Mouse (Mus musculus) layer of hippocampus, adult 6 months (tissue): ENCODE data around the gene Btbd35f9. TPM values are rescaled to one million over a fixed set of nuclear protein-coding genes. Genes with fewer than 3 reads are reported as not detected.

Source experiments
- long read RNA-seq, 2 experiments: library from polyadenylated mRNA; unstranded; transcript quantifications; one replicate each; pipeline ENCODE4 v2.0.0; 2019 to 2020
- polyA plus RNA-seq: library from polyadenylated mRNA; unstranded; fragments of <200 nt; fragmentation: Nextera tagmentation; gene quantifications from 2 replicates; pipeline ENCODE4 v1.2.3, GENCODE M21; 2021

The Btbd35f9 gene
- polyA plus RNA-seq = not detected in 2 replicates
- long read RNA-seq, experiment 1 = 0 reads
- long read RNA-seq, experiment 2 = 0 reads

DNA sequence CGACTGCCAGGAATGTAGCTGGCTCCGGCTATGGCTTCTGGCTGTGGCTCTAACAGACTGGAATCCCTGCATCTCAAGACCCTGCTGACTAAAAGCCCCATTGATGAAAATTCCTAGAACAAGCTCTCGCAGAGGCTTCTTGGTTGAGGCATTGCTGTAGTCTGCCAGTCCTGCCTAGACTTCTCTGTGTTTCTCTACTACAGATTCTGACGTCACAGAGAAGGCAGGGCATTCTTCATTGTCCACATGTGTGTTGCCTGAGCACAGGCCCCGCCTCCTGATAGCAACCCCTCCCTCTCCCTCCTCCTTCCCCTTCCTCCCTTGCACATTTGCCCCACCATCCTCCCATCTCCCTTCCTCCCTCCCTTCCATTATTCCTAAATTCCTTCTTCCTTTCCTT, at the start of gene Btbd35f9:
Btbd35f9 (minus strand) TSS at position 101 of the 400 bp plus-strand sequence.

Other genes with a start within 250 kb of the Btbd35f9 start
- gene Btbd35f6, start 205.0 kb downstream of the Btbd35f9 start, polyA plus RNA-seq = not detected in 2 replicates
- not detected in 2 replicates for gene Gm21870, start 174.7 kb downstream of the Btbd35f9 start, polyA plus RNA-seq
- not detected in 2 replicates for gene Spin2g, start 77.2 kb upstream of the Btbd35f9 start, polyA plus RNA-seq